Mouse (Mus musculus) embryonic facial prominence, embryonic 10.5 days (tissue): Measurements from ENCODE around the gene Plcz1. TPM values are rescaled to one million over a fixed set of nuclear protein-coding genes. Genes with fewer than 3 reads are reported as not detected.

Source experiments
- DNase-seq: peaks from one replicate; pipeline ENCODE4 v3.0.0-alpha.2; 2017; ENCODE audit warnings: low spot score
- H3K27ac ChIP-seq: fragments of 300-500 bp; sonication (generic); replicated peaks from 2 replicates; pipeline ENCODE4 v1.5.1; 2016; ENCODE audit warnings: mild to moderate bottlenecking
- H3K27me3 ChIP-seq: fragments of 300-500 bp; sonication (generic); replicated peaks from 2 replicates; pipeline ENCODE4 v1.6.1; 2016; ENCODE audit warnings: low read depth, mild to moderate bottlenecking; ENCODE audit not compliant: poor library complexity, severe bottlenecking
- H3K36me3 ChIP-seq: fragments of 300-500 bp; sonication (generic); replicated peaks from 2 replicates; pipeline ENCODE4 v1.6.1; 2016; ENCODE audit warnings: mild to moderate bottlenecking, moderate library complexity
- H3K4me1 ChIP-seq: fragments of 300-500 bp; sonication (generic); 2 replicates; pipeline ENCODE4 v1.6.1; 2016
- H3K4me3 ChIP-seq: fragments of 300-500 bp; sonication (generic); 2 replicates; pipeline ENCODE4 v1.5.1; 2016; ENCODE audit warnings: mild to moderate bottlenecking, moderate library complexity
- H3K9me3 ChIP-seq: fragments of 300-500 bp; sonication (generic); 2 replicates; pipeline ENCODE4 v1.6.1; 2016; ENCODE audit warnings: mild to moderate bottlenecking
- WGBS: fragments of 180-500 bp; shearing (Covaris S2); methylation state at CpG from one replicate; pipeline ENCODE4 v1.1.7; 2016; 5-methylcytosine and 5-hydroxymethylcytosine counted together
- polyA plus RNA-seq: library from polyadenylated mRNA; unstranded; fragments of >200 nt; fragmentation: Nextera tagmentation; extraction: Ambion mirVana; gene quantifications from 2 replicates; pipeline ENCODE4 v1.2.1, GENCODE M21; 2016

Gene Plcz1
- polyA plus RNA-seq, 1 experiment from 2014 or later: not detected

- H3K4me3 ChIP-seq: no peak overlapping the region
- 0 out of 2 replicates have a peak, but pooled peaks cover under 1% of the 10 kb centered on the region for H3K4me1 ChIP-seq
- no peaks in the 10 kb centered on the region for H3K9me3 ChIP-seq
- no peak for DNase-seq
- H3K36me3 ChIP-seq: no peaks in the 10 kb centered on the region
- WGBS: 88% methylated on average over 3 of the region's 3 CpGs
- no peaks in the 10 kb centered on the region for H3K27me3 ChIP-seq
- H3K27ac ChIP-seq: no peak overlapping the region
These were observed 57.2 kb downstream of the Plcz1 start for GRCm38 (mm10) chr6:139984069-139984468.

- DNase-seq: no peak
- no peaks in the 10 kb centered on the region for H3K27me3 ChIP-seq
- H3K27ac ChIP-seq: no peak overlapping the region
- H3K4me3 ChIP-seq: no peak overlapping the region
- H3K36me3 ChIP-seq: no peaks in the 10 kb centered on the region
- H3K4me1 ChIP-seq: peaks cover 6% of the 10 kb centered on the region
- no peaks in the 10 kb centered on the region for H3K9me3 ChIP-seq
These were observed 60.2 kb downstream of the Plcz1 start for GRCm38 (mm10) chr6:139981061-139981460.

- WGBS: 65% methylated on average over 3 of the region's 3 CpGs
- H3K27me3 ChIP-seq: no peaks in the 10 kb centered on the region
These were observed 63.1 kb downstream of the Plcz1 start for GRCm38 (mm10) chr6:139978114-139978513.

GRCm38 (mm10) chr6:139974668-139975067 is 66.6 kb downstream of the Plcz1 start:
- WGBS: 84% methylated on average over 5 of the region's 5 CpGs
- no peak overlapping the region for H3K4me3 ChIP-seq
- no peak for DNase-seq
- H3K4me1 ChIP-seq: peaks cover 6% of the 10 kb centered on the region
- H3K36me3 ChIP-seq: no peaks in the 10 kb centered on the region
- H3K27ac ChIP-seq: no peak overlapping the region
- no peaks in the 10 kb centered on the region for H3K9me3 ChIP-seq
- no peaks in the 10 kb centered on the region for H3K27me3 ChIP-seq

More at GRCm38 (mm10) chr6:139978114-139978513, 63.1 kb downstream of the Plcz1 start:
- Histone ChIP-seq H3K4me3 (no peak overlapping the region), H3K9me3 (no peaks in the 10 kb centered on the region), H3K36me3 (no peaks in the 10 kb centered on the region), H3K27ac (no peak overlapping the region), H3K4me1 (peaks cover 6% of the 10 kb centered on the region)
- no peak for DNase-seq

- no peak for DNase-seq
- no peaks in the 10 kb centered on the region for H3K4me1 ChIP-seq
- no peak overlapping the region for H3K27ac ChIP-seq
- no peak overlapping the region for H3K4me3 ChIP-seq
- no peaks in the 10 kb centered on the region for H3K9me3 ChIP-seq
- H3K27me3 ChIP-seq: no peaks in the 10 kb centered on the region
- H3K36me3 ChIP-seq: no peaks in the 10 kb centered on the region
- WGBS: 89% methylated on average over 4 of the region's 4 CpGs
These were observed 69.5 kb downstream of the Plcz1 start for GRCm38 (mm10) chr6:139971608-139972298.

GRCm38 (mm10) chr6:139966684-139967083 is 74.6 kb downstream of the Plcz1 start:
- DNase-seq: no peak
- 66% methylated on average over 6 of the region's 6 CpGs for WGBS
- Histone ChIP-seq H3K4me3 (no peak overlapping the region), H3K27ac (no peak overlapping the region), H3K9me3 (no peaks in the 10 kb centered on the region), H3K27me3 (no peaks in the 10 kb centered on the region), H3K4me1 (no peaks in the 10 kb centered on the region), H3K36me3 (no peaks in the 10 kb centered on the region)

- Histone ChIP-seq H3K9me3 (no peaks in the 10 kb centered on the region), H3K4me3 (no peak overlapping the region), H3K27ac (no peak overlapping the region), H3K36me3 (no peaks in the 10 kb centered on the region), H3K4me1 (no peaks in the 10 kb centered on the region), H3K27me3 (no peaks in the 10 kb centered on the region)
- no peak for DNase-seq
- 91% methylated on average over 3 of the region's 3 CpGs for WGBS
These were observed 76.4 kb downstream of the Plcz1 start for GRCm38 (mm10) chr6:139964895-139965294.

GRCm38 (mm10) chr6:139963775-139964174 is 77.5 kb downstream of the Plcz1 start:
- 73% methylated on average over 3 of the region's 3 CpGs for WGBS
- no peaks in the 10 kb centered on the region for H3K36me3 ChIP-seq
- DNase-seq: no peak
- H3K27ac ChIP-seq: no peak overlapping the region
- no peaks in the 10 kb centered on the region for H3K27me3 ChIP-seq
- H3K4me1 ChIP-seq: no peaks in the 10 kb centered on the region
- H3K4me3 ChIP-seq: no peak overlapping the region
- H3K9me3 ChIP-seq: no peaks in the 10 kb centered on the region

- Histone ChIP-seq H3K36me3 (no peaks in the 10 kb centered on the region), H3K4me1 (no peaks in the 10 kb centered on the region), H3K27me3 (no peaks in the 10 kb centered on the region), H3K27ac (no peak overlapping the region), H3K9me3 (no peaks in the 10 kb centered on the region), H3K4me3 (no peak overlapping the region)
- no peak for DNase-seq
- 83% methylated on average over 7 of the region's 7 CpGs for WGBS
These were observed 83.6 kb downstream of the Plcz1 start for GRCm38 (mm10) chr6:139957531-139958241.

- Histone ChIP-seq H3K4me1 (no peaks in the 10 kb centered on the region), H3K9me3 (no peaks in the 10 kb centered on the region), H3K27me3 (no peaks in the 10 kb centered on the region), H3K36me3 (no peaks in the 10 kb centered on the region), H3K27ac (no peak overlapping the region), H3K4me3 (no peak overlapping the region)
- no peak for DNase-seq
- 86% methylated on average over 12 of the region's 12 CpGs for WGBS
These were observed 87.7 kb downstream of the Plcz1 start for GRCm38 (mm10) chr6:139953596-139953995.

- H3K4me3 ChIP-seq: no peak overlapping the region
- H3K9me3 ChIP-seq: no peaks in the 10 kb centered on the region
- DNase-seq: no peak
- H3K27me3 ChIP-seq: no peaks in the 10 kb centered on the region
- no peak overlapping the region for H3K27ac ChIP-seq
- H3K36me3 ChIP-seq: no peaks in the 10 kb centered on the region
- no peaks in the 10 kb centered on the region for H3K4me1 ChIP-seq
- WGBS: 89% methylated on average over 8 of the region's 8 CpGs
These were observed 94.0 kb downstream of the Plcz1 start for GRCm38 (mm10) chr6:139947106-139947879.
